Mouse (Mus musculus) embryonic facial prominence, embryonic 15.5 days (tissue): ENCODE data around the gene Gm826. TPM values are rescaled to one million over a fixed set of nuclear protein-coding genes. Genes with fewer than 3 reads are reported as not detected.
A peak's percentile ranks its signal among the peaks of the same experiment; 100 is the strongest.

Experiments used
- ATAC-seq: fragments of 200-750 bp; cut with Nextera tagmentation; 2 replicates; pipeline ENCODE4 v1.8.0; 2017; ENCODE audit warnings: low read depth, moderate TSS enrichment; ENCODE audit not compliant: insufficient number of reproducible peaks, low FRiP score, low TSS enrichment
- H3K27ac ChIP-seq: fragments of 300-500 bp; sonication (generic); replicated peaks from 2 replicates; pipeline ENCODE4 v1.5.1; 2015; ENCODE audit warnings: mild to moderate bottlenecking, inconsistent platforms
- H3K27me3 ChIP-seq: fragments of 300-500 bp; sonication (generic); 2 replicates; pipeline ENCODE4 v1.6.1; 2015; ENCODE audit warnings: inconsistent platforms
- H3K36me3 ChIP-seq: fragments of 300-500 bp; sonication (generic); 2 replicates; pipeline ENCODE4 v1.6.1; 2015; ENCODE audit warnings: mild to moderate bottlenecking, inconsistent platforms
- H3K4me1 ChIP-seq: fragments of 300-500 bp; sonication (generic); 2 replicates; pipeline ENCODE4 v1.6.1; 2015; ENCODE audit warnings: inconsistent platforms
- H3K4me2 ChIP-seq: fragments of 300-500 bp; sonication (generic); replicated peaks from 2 replicates; pipeline ENCODE4 v1.6.1; 2015; ENCODE audit warnings: mild to moderate bottlenecking, inconsistent platforms
- H3K4me3 ChIP-seq: fragments of 300-500 bp; sonication (generic); replicated peaks from 2 replicates; pipeline ENCODE4 v1.5.1; 2015; ENCODE audit warnings: mild to moderate bottlenecking, inconsistent platforms
- H3K9ac ChIP-seq: fragments of 300-500 bp; sonication (generic); 2 replicates; pipeline ENCODE4 v1.6.1; 2015; ENCODE audit warnings: inconsistent platforms
- H3K9me3 ChIP-seq: fragments of 300-500 bp; sonication (generic); replicated peaks from 2 replicates; pipeline ENCODE4 v1.6.1; 2016; ENCODE audit warnings: inconsistent platforms
- WGBS: fragments of 180-500 bp; shearing (Covaris S2); methylation state at CpG from one replicate; pipeline ENCODE4 v1.1.7; 2015; 5-methylcytosine and 5-hydroxymethylcytosine counted together
- polyA plus RNA-seq: library from polyadenylated mRNA; unstranded; fragments of >200 nt; fragmentation: Nextera tagmentation; extraction: Ambion mirVana; gene quantifications from 2 replicates; pipeline ENCODE4 v1.2.1, GENCODE M21; 2015

Gm826 gene
- polyA plus RNA-seq, 1 experiment from 2014 or later, result 0.91 TPM

DNA sequence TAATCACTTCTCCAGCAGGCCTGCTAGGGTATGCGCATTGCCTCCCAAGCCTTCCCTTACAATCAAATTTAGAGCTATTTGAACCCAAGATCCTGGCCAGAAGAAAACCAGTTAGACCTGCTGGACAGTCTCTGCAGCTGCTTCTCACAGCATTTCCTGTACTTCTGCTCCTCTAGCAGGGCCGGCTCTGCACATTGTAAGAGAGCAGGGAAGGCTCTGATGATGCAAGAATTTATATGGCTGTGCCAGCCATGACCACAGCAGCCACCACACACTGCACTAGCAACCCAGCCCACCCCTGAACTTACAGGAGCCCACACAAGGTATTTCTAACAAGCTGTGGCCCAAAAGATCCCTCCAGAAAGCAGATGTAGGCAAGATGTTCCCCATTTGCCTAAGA is 19.6 kb upstream of the Gm826 start:
- Histone ChIP-seq H3K4me1 (peaks cover 7% of the 10 kb centered on the region; the same call in 1 of the 2 replicates), H3K36me3 (no peaks in the 10 kb centered on the region), H3K9ac (no peak overlapping the region), H3K9me3 (no peaks in the 10 kb centered on the region), H3K4me2 (no peak overlapping the region), H3K4me3 (no peak overlapping the region), H3K27me3 (peaks cover 9% of the 10 kb centered on the region), H3K27ac (no peak overlapping the region)
- ATAC-seq, result peak; percentile 49; the same call in 1 of the 2 replicates
- 31% methylated on average over 2 of the region's 2 CpGs for WGBS

DNA sequence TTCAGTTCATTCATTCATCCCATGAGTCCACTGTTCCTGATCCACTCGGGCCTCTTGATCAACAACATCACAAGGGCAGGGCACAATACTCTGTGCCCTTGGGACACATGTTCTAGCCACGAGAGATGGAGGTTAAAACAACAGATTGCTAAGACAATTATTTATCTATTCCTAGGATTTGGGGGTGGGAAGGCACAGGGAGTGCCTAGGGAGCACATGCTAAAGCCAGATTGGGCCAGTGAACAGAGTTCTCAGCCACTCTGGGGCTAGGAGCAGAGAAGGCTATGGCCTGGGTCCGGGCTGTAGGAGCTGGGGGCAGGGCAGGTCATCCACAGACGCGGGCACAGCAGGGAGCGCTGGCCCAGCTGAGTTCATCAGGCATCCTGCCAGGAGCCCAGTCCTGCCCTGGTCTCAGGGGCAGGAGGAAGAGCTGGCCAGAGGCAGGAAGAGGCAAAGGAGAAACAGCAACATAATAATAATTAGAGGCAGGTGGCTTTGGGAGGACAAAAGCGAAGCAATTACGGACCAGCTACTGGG is 17.1 kb upstream of the Gm826 start:
- Histone ChIP-seq H3K4me3 (no peak overlapping the region), H3K27me3 (no peaks in the 10 kb centered on the region; the same call in 1 of the 2 replicates), H3K9ac (no peak overlapping the region), H3K9me3 (no peaks in the 10 kb centered on the region), H3K36me3 (no peaks in the 10 kb centered on the region), H3K27ac (no peak overlapping the region), H3K4me2 (no peak overlapping the region), H3K4me1 (peaks cover 7% of the 10 kb centered on the region; the same call in 1 of the 2 replicates)
- 27% methylated on average over 8 of the region's 8 CpGs for WGBS
- 0 out of 2 replicates have a peak, but pooled peaks have one; percentile 34 for ATAC-seq

DNA sequence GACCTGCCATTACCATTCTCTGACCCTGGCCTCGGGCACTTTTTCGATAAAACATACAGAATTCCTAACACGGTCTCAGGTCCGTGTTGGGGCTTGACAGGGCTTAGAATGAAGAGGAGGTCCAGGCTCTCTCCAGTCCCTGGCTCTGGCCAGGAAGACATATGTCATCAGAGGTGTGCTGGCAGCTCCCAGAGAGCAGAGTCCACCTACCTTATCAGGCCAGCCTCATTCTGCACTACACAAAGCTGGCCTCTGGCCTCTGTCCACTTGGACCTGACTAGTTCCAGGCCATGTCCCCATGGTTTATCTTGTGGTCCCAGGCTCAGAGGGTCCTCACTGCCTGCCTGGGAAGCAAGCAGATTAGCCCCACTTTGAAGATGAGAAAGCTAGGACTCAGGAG is 15.6 kb upstream of the Gm826 start:
- Histone ChIP-seq H3K36me3 (no peaks in the 10 kb centered on the region), H3K9ac (no peak overlapping the region), H3K27me3 (no peaks in the 10 kb centered on the region; the same call in 1 of the 2 replicates), H3K4me2 (no peak overlapping the region), H3K9me3 (no peaks in the 10 kb centered on the region), H3K4me1 (peaks cover 7% of the 10 kb centered on the region; the same call in 1 of the 2 replicates), H3K27ac (no peak overlapping the region), H3K4me3 (no peak overlapping the region)
- no peak for ATAC-seq
- 38% methylated on average over 4 of the region's 4 CpGs for WGBS

DNA sequence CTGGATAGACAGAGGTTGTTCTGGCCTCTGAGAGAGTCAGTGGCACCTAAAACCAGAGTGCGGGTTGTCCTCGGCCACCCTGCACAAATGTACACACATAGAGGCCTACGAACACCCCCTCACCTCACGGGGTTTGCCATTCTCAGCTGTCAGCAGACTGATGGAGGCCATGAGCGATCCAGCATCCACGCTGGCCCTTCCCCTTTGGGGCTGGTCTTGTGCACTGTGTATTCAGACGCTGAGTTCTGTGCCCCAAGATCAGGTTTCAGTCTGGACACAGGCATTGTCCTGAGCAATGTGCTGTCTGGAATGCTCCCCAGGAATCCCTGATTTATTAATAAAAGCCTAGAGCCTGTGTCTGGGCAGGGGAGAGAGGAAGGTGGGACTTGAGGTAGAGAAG is 14.8 kb upstream of the Gm826 start:
- 45% methylated on average over 7 of the region's 7 CpGs for WGBS
- Histone ChIP-seq H3K4me3 (no peak overlapping the region), H3K27ac (no peak overlapping the region), H3K9me3 (no peaks in the 10 kb centered on the region), H3K9ac (no peak overlapping the region), H3K4me1 (peaks cover 7% of the 10 kb centered on the region; the same call in 1 of the 2 replicates), H3K27me3 (no peaks in the 10 kb centered on the region; the same call in 1 of the 2 replicates), H3K4me2 (no peak overlapping the region), H3K36me3 (no peaks in the 10 kb centered on the region)
- no peak for ATAC-seq

DNA sequence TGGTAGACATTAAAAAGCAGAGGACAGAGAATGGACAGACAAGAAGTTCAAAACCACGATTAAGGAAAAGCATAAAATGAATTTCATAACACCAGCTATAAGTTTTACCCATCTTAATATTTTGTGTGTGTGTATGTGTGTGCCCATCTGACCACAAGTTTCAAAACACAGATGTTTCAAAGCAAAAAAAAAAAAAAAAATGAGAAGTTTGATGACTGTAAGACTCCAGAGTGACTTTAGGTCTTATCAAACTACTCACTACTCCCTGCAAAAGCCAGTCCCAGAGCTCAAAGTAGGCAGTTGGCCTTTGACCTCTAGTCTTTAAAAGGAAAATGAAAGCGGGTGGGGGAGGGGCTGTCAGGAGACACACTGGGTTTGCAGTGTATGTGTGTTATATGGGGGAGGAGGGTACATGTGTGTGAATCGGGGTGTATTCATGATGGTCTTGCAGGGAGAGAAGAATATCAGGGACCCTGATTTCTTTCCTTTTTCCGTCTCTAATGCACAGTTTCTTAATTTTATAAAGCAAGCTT is 14.2 kb upstream of the Gm826 start:
- H3K9me3 ChIP-seq, result no peaks in the 10 kb centered on the region
- H3K9ac ChIP-seq, result no peak overlapping the region
- no peak overlapping the region for H3K27ac ChIP-seq
- ATAC-seq, result no peak
- H3K27me3 ChIP-seq, result no peaks in the 10 kb centered on the region; the same call in 1 of the 2 replicates
- peaks cover 4% of the 10 kb centered on the region; the same call in 1 of the 2 replicates for H3K4me1 ChIP-seq
- WGBS, result 54% methylated on average over 4 of the region's 4 CpGs
- H3K36me3 ChIP-seq, result no peaks in the 10 kb centered on the region
- no peak overlapping the region for H3K4me2 ChIP-seq
- H3K4me3 ChIP-seq, result no peak overlapping the region

DNA sequence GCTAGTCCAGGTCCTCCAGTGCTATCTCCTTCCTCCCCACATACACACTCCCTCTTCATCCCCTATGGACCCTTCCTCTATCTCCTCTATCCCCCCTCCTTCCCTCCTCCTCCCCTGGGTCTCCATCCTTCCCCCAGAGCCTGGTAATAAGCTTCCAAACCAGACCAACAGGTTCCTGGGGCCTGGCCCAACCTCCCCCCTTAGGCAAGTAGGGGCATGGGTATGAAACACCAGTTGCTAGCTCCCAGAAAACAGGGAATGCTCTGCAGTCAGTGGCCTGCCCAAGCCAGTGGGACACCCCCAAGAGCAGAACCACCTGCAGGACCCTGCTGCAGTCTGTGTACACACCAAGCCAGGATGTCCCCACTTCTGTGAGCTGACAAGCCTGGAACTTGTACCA is 11.7 kb upstream of the Gm826 start:
- H3K4me1 ChIP-seq, result no peaks in the 10 kb centered on the region
- no peaks in the 10 kb centered on the region for H3K36me3 ChIP-seq
- no peak overlapping the region for H3K4me2 ChIP-seq
- no peak overlapping the region for H3K27ac ChIP-seq
- H3K4me3 ChIP-seq, result no peak overlapping the region
- H3K9me3 ChIP-seq, result no peaks in the 10 kb centered on the region
- H3K9ac ChIP-seq, result no peak overlapping the region
- ATAC-seq, result no peak; the same call in 1 of the 2 replicates
- no peaks in the 10 kb centered on the region for H3K27me3 ChIP-seq

DNA sequence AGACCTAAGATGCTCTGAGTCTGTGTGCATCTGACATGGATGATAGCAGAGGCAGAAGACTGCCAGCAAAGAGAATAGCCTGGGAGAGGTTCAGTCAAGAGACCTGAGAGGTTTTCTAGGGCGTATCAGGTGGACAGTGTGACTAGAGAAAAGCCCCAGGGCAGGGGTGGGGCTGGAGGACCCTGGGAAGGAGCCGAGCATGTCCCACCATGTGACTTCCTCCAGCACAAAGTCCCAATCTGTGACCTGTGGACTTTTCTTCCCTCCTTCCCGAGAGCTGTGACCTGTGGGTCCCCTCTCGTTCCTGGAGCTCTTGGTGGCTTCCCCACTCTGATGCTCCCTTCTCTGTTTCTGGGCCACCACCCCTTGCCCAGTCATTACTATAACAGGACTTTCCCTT is 6.2 kb upstream of the Gm826 start:
- Histone ChIP-seq H3K36me3 (no peaks in the 10 kb centered on the region), H3K4me3 (no peak overlapping the region), H3K9me3 (no peaks in the 10 kb centered on the region), H3K9ac (no peak overlapping the region), H3K27ac (no peak overlapping the region), H3K4me2 (no peak overlapping the region), H3K27me3 (no peaks in the 10 kb centered on the region), H3K4me1 (no peaks in the 10 kb centered on the region)
- ATAC-seq, result no peak
- 29% methylated on average over 4 of the region's 4 CpGs for WGBS

DNA sequence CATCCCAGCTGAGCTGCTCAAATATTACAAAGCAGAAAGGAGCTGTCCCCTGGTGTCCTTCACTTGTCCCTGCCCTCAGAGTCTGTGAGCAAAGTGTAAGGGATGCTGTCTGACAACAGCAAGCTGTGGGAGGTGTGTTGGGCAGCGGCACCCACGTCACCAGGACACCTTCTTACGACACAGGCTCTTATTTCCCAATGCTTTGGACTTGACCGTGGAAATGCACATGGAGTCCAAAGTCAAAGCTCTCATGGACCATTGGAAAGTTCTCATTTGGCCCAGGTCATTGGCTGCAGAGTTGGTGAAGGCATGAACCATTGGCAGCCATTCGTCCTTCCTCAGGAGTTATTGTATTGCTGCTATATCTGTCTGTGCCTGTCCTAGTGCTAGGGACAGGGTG is 5.6 kb upstream of the Gm826 start:
- 94% methylated on average over 5 of the region's 5 CpGs for WGBS
- no peak overlapping the region for H3K9ac ChIP-seq
- H3K4me3 ChIP-seq, result no peak overlapping the region
- no peak overlapping the region for H3K27ac ChIP-seq
- ATAC-seq, result no peak
- H3K4me2 ChIP-seq, result no peak overlapping the region
- H3K36me3 ChIP-seq, result no peaks in the 10 kb centered on the region
- H3K4me1 ChIP-seq, result no peaks in the 10 kb centered on the region
- H3K27me3 ChIP-seq, result no peaks in the 10 kb centered on the region
- no peaks in the 10 kb centered on the region for H3K9me3 ChIP-seq

DNA sequence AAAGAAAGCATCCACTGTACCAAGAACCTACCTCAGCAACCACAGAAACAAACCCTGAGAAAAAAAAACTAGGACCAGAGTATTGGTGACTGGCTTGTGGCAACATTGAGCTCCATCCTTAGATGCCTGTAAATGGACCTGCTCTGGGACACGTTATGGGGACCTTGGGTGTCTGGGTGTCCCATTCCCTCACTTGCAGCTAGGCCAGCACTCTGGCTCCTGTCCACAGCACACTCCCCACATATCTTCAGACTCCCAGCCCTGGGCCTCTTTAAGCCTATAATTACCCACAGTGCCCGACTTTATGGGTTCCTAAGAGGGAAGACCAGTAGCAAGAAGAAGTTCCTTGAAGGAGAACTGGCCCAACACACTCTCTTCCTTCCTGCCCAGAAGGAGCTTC is 2.1 kb upstream of the Gm826 start:
- no peak overlapping the region for H3K9ac ChIP-seq
- no peak overlapping the region for H3K27ac ChIP-seq
- no peak overlapping the region for H3K4me3 ChIP-seq
- H3K27me3 ChIP-seq, result no peaks in the 10 kb centered on the region
- no peaks in the 10 kb centered on the region for H3K36me3 ChIP-seq
- no peaks in the 10 kb centered on the region for H3K9me3 ChIP-seq
- no peak for ATAC-seq
- no peaks in the 10 kb centered on the region for H3K4me1 ChIP-seq
- no peak overlapping the region for H3K4me2 ChIP-seq
- 44% methylated on average over 2 of the region's 2 CpGs for WGBS

DNA sequence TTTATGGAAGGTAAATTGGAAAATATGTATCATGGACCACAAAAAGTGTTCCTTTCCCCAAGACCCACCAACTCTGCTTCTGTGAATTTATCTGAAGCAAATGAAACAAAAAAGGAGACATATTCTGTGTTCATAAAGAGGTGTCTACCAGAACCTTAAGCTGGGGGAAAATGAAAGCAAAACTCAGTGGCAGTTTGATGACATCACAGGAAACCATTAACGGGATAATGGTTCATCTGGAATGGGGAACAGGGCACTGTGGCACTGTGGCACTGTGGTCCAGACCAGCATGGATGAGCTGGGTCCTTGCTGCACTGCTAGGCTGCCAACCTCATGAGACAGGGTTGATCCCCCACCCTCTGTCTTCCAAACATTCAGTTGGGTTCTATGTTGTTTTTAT is 1.1 kb upstream of the Gm826 start:
- no peak for ATAC-seq
- H3K36me3 ChIP-seq, result no peaks in the 10 kb centered on the region
- no peaks in the 10 kb centered on the region for H3K4me1 ChIP-seq
- H3K9ac ChIP-seq, result no peak overlapping the region
- no peaks in the 10 kb centered on the region for H3K9me3 ChIP-seq
- no peak overlapping the region for H3K4me3 ChIP-seq
- H3K27ac ChIP-seq, result no peak overlapping the region
- 46% methylated on average over 1 of the region's 1 CpGs for WGBS
- H3K4me2 ChIP-seq, result no peak overlapping the region
- no peaks in the 10 kb centered on the region for H3K27me3 ChIP-seq

DNA sequence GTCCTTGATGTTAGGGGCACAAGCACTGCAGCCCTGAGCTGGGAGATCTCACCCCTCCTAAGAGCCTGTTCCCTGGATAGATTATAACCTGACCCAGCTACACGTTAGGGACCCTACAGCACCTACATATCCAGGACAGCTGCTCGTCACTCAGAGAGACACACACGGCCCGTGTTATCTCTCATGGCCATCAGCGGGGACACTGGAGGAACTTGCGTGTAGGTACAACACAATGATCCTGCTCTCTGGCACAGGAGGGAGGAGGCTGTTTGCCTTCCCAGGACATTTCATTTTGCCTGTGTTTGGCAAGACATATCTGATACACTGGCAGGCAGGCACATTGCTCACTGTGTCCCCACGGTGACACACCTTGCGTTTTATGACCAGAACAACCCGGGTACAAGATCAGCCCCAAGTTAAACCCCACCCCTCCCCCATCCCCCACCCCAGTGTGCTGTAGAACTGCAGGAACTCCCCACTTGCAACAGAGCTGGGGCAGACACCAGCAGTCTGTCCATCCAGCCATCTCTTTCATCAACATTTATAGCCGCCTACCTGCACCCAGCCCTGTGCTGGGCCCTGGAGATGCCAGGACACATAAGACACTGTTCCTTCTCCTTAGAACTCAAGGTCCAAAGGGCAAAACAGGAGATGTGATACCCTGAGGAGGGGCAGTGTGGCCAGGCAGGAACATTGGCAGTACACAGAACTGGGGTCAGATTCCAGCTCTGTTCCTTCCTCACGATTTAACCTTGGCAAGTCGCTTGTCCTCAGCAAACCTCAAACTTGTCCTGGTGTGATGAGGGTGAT is 1.2 kb downstream of the Gm826 start:
- Histone ChIP-seq H3K4me3 (no peak overlapping the region), H3K36me3 (no peaks in the 10 kb centered on the region), H3K4me1 (no peaks in the 10 kb centered on the region), H3K4me2 (no peak overlapping the region), H3K27me3 (no peaks in the 10 kb centered on the region), H3K27ac (no peak overlapping the region), H3K9ac (no peak overlapping the region), H3K9me3 (no peaks in the 10 kb centered on the region)
- ATAC-seq, result no peak
- 79% methylated on average over 12 of the region's 12 CpGs for WGBS
